Mouse (Mus musculus) B cell, adult 2 months (primary cell): ENCODE measurements around the gene Olfr993.

Experiments
- DNase-seq, 2 experiments: peaks; one replicate each; pipeline ENCODE4 v3.0.0; 2022

Gene Olfr993

GRCm38 (mm10) chr2:85414777-85415176, at the start of gene Olfr993:
Olfr993 (minus strand) TSS chr2:85414877.
- DNase-seq, result no peak

GRCm38 (mm10) chr2:85443539-85443938, 28.9 kb upstream of the Olfr993 start, which contains the start of gene Olfr995:
Olfr995 (minus strand) TSS chr2:85443639.
- no peak for DNase-seq

DNA sequence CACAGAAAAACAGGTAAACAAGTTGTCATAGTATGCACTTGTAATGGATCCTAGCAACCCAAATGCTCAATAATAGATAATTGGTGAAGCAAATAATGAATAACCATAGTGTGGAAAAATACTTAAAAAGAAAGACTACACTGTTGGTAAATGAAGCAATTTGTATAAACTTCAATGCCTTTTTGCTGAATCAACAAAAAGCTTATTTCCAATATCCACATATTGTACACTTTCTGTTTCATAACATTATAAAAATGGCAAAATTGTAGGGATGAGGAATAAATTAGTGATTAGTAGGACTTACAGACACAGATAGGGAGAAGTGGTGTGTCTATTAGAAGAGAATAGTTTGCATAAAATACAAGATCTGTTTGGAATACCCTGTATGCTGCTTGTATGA, 27.9 kb upstream of the Olfr993 start:
- no peak for DNase-seq

DNA sequence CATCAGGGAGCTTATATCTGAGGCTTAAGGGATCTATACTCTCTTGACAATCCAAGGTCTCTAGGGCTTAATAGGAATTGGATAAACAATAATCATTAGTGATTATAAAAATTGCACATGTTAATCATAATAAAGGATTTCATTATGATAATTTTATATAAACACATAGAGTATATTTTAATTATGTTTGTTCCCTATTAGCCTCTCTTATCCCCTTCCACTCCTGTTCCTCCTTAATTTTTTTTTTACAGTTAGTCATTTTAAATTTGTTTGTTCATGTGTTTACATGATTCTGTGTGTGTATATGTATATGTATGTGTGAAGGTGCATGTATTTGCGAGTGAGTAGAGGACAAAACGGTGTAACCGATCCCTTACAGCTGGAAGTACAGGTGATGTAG, 21.7 kb upstream of the Olfr993 start, which contains the start of gene Olfr994:
Gene Olfr994 (minus strand): TSS at position 101 of the 400 bp plus-strand sequence.
- DNase-seq, result no peak

- DNase-seq, result no peak
Observed at GRCm38 (mm10) chr2:85425893-85426292, 11.2 kb upstream of the Olfr993 start.

- no peak for DNase-seq
Observed at GRCm38 (mm10) chr2:85409369-85409768, 5.3 kb downstream of the Olfr993 start, which contains the start of gene Olfr992. Olfr992 (minus strand) TSS chr2:85409469.
